Mouse (Mus musculus) layer of hippocampus, adult 2 months (tissue): Measurements from ENCODE around the gene Rubcnl. TPM values are rescaled to one million over a fixed set of nuclear protein-coding genes. Genes with fewer than 3 reads are reported as not detected.
A peak's percentile ranks its signal among the peaks of the same experiment; 100 is the strongest.

ENCODE experiments used
- DNase-seq, 2 experiments: peaks; one replicate each; pipeline ENCODE4 v3.0.0; 2022; ENCODE audit warnings: low spot score in 2 of 2
- H3K27ac ChIP-seq: fragments of 200-600 bp; 2 replicates; pipeline ENCODE4 v1.8.1; 2022
- H3K4me3 ChIP-seq: fragments of 200-600 bp; 2 replicates; pipeline ENCODE4 v1.8.1; 2022; ENCODE audit warnings: mild to moderate bottlenecking
- CTCF ChIP-seq: fragments of 200-600 bp; conservative IDR thresholded peaks from 2 replicates; pipeline ENCODE4 v1.8.1; 2022; ENCODE audit warnings: antibody characterized with exemption, mild to moderate bottlenecking, moderate library complexity
- total RNA-seq, 2 experiments: library from RNA; stranded (reverse); gene quantifications; 2 replicates each; pipeline ENCODE4 v1.2.3; 2021

Rubcnl gene
- total RNA-seq, 2 experiments from 2014 or later = 1.4 TPM

GRCm38 (mm10) chr14:74996556-74996955 lies 19.3 kb upstream of the Rubcnl start:
- no peak for DNase-seq
- Histone ChIP-seq H3K27ac (no peak overlapping the region), H3K4me3 (no peak overlapping the region)
- no peak for TF ChIP-seq CTCF

- TF ChIP-seq CTCF = no peak
- no peak overlapping the region for H3K4me3 ChIP-seq
- no peak for DNase-seq
- no peak overlapping the region for H3K27ac ChIP-seq
Observed at GRCm38 (mm10) chr14:74997041-74997440, 18.8 kb upstream of the Rubcnl start.

GRCm38 (mm10) chr14:75001364-75001763 lies 14.5 kb upstream of the Rubcnl start:
- no peak for TF ChIP-seq CTCF
- no peak overlapping the region for H3K27ac ChIP-seq
- no peak overlapping the region for H3K4me3 ChIP-seq
- no peak for DNase-seq

GRCm38 (mm10) chr14:75003356-75003755 lies 12.5 kb upstream of the Rubcnl start:
- Histone ChIP-seq H3K27ac (no peak overlapping the region), H3K4me3 (no peak overlapping the region)
- no peak for DNase-seq
- TF ChIP-seq CTCF = no peak

- no peak for DNase-seq
- no peak for TF ChIP-seq CTCF
- Histone ChIP-seq H3K4me3 (no peak overlapping the region), H3K27ac (no peak overlapping the region)
Observed at GRCm38 (mm10) chr14:75005478-75006199, 10.2 kb upstream of the Rubcnl start.

- Histone ChIP-seq H3K27ac (peak overlapping the region; percentile 76), H3K4me3 (no peak overlapping the region)
- no peak for TF ChIP-seq CTCF
- DNase-seq = no peak
Observed at GRCm38 (mm10) chr14:75010346-75010745, 5.5 kb upstream of the Rubcnl start.

GRCm38 (mm10) chr14:75010986-75011655 lies 4.7 kb upstream of the Rubcnl start:
- 0 out of 2 replicates have a peak, but pooled peaks have one; percentile 14 for TF ChIP-seq CTCF
- Histone ChIP-seq H3K27ac (peak overlapping the region; percentile 76), H3K4me3 (no peak overlapping the region)
- no peak for DNase-seq

GRCm38 (mm10) chr14:75016715-75017020 lies 841 bp downstream of the Rubcnl start:
- H3K4me3 ChIP-seq = peak overlapping the region; percentile 73
- no peak for DNase-seq

GRCm38 (mm10) chr14:75017277-75017676 lies 1.4 kb downstream of the Rubcnl start:
- no peak for TF ChIP-seq CTCF
- Histone ChIP-seq H3K27ac (no peak overlapping the region), H3K4me3 (no peak overlapping the region)
- no peak for DNase-seq

More at GRCm38 (mm10) chr14:75016715-75017020, 841 bp downstream of the Rubcnl start:
- H3K27ac ChIP-seq = peak overlapping the region; percentile 19
- no peak for TF ChIP-seq CTCF

- no peak overlapping the region for H3K4me3 ChIP-seq
- no peak overlapping the region for H3K27ac ChIP-seq
- no peak for DNase-seq
- no peak for TF ChIP-seq CTCF
Observed at GRCm38 (mm10) chr14:75017877-75018825, 2.3 kb downstream of the Rubcnl start.

- TF ChIP-seq CTCF = no peak
- Histone ChIP-seq H3K4me3 (no peak overlapping the region), H3K27ac (no peak overlapping the region)
- no peak for DNase-seq
Observed at GRCm38 (mm10) chr14:75018829-75019228, 3.0 kb downstream of the Rubcnl start.

GRCm38 (mm10) chr14:75020581-75021253 lies 4.9 kb downstream of the Rubcnl start:
- no peak for DNase-seq
- no peak overlapping the region for H3K27ac ChIP-seq
- TF ChIP-seq CTCF = no peak
- H3K4me3 ChIP-seq = no peak overlapping the region

- DNase-seq = no peak
- Histone ChIP-seq H3K4me3 (no peak overlapping the region), H3K27ac (no peak overlapping the region)
- no peak for TF ChIP-seq CTCF
Observed at GRCm38 (mm10) chr14:75022522-75022921, 6.7 kb downstream of the Rubcnl start.
